Mouse (Mus musculus): ENCODE measurements around the gene Frs2.
"Not testable (repeated sequence)": the region's sequence is repeated elsewhere in the genome, so short reads cannot be mapped to it uniquely, and the experiment has no call there.

Gene Frs2

GRCm38 (mm10) chr10:117043497-117044166, 104.7 kb downstream of the Frs2 start:
- DNase-seq (ENCODE audit: inconsistent ontology term) = not testable (repeated sequence)

GRCm38 (mm10) chr10:117042295-117042694, 106.0 kb downstream of the Frs2 start:
- no peak for DNase-seq (ENCODE audit: inconsistent ontology term)

- no peak for DNase-seq (ENCODE audit: inconsistent ontology term)
These were observed 108.0 kb downstream of the Frs2 start for GRCm38 (mm10) chr10:117040355-117040754.

- DNase-seq (ENCODE audit: inconsistent ontology term) = peak; percentile 90
These were observed 114.5 kb downstream of the Frs2 start for GRCm38 (mm10) chr10:117033785-117034184.

- no peak for DNase-seq (ENCODE audit: inconsistent ontology term)
These were observed 117.2 kb downstream of the Frs2 start for GRCm38 (mm10) chr10:117031160-117031559.

- DNase-seq (ENCODE audit: inconsistent ontology term) = no peak
These were observed 122.2 kb downstream of the Frs2 start for GRCm38 (mm10) chr10:117026176-117026575.

GRCm38 (mm10) chr10:117025776-117026175, 122.6 kb downstream of the Frs2 start:
- DNase-seq (ENCODE audit: inconsistent ontology term) = not testable (repeated sequence)

- peak; percentile 74 for DNase-seq (ENCODE audit: inconsistent ontology term)
These were observed 124.6 kb downstream of the Frs2 start for GRCm38 (mm10) chr10:117023693-117024092.

- peak; percentile 66 for DNase-seq (ENCODE audit: inconsistent ontology term)
These were observed 127.1 kb downstream of the Frs2 start for GRCm38 (mm10) chr10:117021020-117021754.

Measured in Muller cell, postnatal 12 days (primary cell).